Mouse (Mus musculus) yolk sac, embryonic 10.5 days (tissue): ENCODE data around the gene Hspa1b.
"Not testable (repeated sequence)": the region's sequence is repeated elsewhere in the genome, so short reads cannot be mapped to it uniquely, and the experiment has no call there.

Experiments used
- DNase-seq: peaks from one replicate; pipeline ENCODE4 v3.0.0-alpha.2; 2017; ENCODE audit warnings: low spot score

The Hspa1b gene

DNA sequence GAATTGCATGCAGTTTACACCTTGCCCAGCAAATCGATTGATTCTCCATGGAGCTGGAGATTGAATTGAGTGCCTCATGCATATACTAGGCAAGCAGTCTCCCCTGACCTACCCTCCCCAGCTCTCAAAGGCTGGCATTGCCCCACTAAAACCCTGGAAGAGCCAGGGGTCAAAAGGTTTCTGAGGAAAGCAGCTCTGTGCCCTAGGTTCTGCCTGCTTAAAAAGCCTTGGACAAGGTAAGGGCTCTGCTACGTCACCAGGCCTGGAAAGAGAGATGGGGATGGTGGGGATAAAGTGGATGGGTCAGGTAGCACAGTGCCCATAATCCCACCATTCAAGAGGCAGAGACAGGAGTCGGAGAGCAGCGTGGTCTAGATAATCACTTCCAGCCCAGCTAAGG is 4.2 kb downstream of the Hspa1b start:
- DNase-seq, result no peak

DNA sequence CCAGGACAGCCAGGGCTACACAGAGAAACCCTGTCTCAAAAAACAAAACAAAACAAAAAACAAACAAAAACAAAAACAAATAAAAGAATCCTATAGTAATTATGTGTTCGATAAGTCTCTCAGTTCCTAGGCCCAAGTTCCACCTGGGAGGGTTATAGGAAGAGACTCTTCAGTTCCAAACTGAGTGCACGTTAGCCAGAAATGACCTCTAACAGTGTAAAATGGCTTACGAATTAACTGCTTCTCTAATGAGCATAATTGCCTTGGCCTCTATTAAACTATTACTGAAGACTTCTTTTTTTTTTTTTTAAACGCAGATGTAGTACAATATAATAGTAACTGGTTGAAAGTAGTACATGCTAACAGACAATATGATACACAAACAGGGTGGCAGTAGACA is 5.1 kb downstream of the Hspa1b start:
- DNase-seq, result no peak

DNA sequence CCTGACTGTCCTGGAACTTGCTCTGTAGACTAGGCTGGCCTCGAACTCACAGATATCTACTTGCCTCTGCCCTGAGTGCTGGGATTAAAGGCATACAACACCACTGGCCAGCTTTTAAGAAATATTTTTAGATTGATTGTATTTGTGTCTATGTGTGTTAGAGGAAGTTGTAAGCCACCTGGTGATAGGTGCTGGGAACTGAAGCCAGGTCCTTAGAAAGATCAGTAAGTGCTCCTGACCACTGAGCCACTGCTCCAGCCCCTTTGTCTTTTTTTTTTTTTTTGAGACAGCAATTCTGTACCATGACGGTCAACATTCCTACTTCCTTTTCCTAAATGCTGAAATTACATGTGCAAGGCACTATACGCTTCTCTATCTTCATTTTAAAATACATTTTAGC is 5.8 kb downstream of the Hspa1b start:
- no peak for DNase-seq

DNA sequence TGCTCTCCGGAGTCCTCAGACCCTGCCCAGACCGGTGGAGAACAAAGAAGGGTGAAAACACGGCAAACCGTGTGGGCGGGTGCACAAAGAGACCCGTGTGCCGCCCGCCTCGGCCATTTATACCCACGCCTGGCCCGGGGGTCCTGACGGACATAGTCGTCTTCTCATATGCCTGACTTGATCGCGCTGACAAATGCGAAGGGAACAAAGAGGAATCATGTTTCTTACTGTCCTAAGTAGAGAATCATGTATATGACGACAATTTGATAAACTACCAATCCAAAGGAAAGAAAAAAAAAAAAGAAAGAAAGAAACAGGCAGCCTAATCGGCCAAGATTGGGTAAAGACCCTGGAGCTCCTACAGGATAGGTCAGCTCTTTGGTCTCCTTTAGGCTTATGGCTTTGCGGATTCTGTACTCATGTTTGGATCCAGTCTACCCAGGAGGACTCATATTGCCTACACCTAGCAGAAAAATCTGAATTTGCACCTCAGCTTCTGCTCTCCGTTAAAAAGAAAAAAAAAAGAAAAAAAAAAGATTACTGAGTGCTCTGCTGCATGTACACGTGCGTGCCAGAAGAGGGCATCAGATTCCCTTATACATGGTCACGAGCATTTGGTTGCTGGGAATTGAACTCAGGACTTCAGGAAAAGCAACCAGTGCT is 6.5 kb downstream of the Hspa1b start:
- DNase-seq, result peak; percentile 82

DNA sequence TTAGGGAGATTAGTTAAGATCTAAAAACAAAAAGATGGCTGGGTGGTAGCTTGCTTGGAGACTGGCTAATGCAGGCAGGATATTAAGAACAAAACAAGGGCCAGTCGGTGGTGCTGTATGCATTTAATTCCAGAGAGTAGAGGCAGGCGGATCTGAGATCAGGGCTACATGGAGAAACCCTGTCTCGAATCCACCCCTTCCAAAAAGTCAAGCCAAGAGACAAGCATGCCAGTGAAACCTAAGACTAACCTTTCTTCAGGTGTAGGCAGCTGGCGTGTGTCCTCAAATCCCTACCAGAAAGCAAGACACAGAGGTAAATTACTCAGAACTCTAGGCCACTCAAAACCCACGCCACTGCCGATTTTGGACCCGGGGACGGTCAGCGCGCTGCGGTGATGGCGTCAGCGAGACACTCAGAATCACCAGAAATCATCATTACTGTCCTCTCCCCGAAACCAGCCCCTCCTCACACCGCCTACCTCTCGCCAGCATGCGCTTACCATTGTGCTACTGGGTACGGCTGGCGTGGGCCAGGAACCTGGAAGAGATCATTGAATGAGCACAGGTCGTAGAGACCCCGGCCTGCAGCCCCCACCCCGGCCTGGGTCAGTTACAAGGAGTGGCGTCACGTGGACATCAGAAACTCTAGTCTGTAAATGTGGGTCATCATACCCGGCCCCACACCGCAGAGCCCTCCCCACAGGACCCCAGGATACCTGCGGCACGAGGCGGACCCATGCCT is 7.2 kb downstream of the Hspa1b start:
- DNase-seq, result no peak

DNA sequence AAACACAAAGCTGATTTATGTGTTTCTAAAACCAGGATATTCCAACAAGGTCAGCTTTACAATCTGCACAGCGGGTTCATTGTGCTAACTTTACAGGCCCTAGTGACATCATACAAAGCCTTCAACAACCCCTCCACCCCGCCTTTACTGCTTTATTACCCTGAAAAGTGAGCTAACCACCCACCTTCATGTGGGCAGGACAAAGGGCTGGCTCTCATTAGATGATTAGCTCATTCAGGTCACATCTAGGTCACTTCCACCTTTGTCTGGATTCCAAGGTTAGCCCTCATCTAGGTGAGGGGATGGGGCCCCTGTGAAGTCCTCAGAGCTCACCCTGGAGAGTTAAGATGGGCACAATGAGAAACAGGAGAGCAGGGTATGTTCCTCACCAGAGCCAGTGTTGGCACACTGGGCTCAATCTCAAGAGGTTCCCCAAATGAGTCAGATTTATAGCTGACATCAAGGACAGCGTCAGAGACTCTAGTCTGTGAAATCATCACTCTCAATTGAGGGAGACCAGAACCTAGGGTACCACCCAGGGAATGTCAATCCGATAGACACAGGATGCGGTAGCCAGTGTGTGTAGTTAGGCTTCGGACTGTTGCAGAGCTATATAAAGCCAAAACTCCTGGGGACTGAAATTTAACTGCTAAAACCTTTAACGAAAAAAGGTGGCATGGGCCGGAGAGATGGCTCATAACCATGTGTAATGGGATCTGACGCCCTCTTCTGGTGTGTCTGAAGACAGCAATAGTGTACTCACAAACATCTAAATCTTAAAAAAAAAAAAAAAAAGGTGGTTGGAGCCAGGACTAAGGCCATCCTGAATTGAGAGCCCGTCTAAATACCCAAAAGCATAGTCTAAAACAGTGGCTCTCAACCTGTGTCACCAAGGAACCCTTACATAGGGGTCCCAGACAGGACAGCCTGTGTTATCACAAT is 8.3 kb downstream of the Hspa1b start:
- no peak for DNase-seq

DNA sequence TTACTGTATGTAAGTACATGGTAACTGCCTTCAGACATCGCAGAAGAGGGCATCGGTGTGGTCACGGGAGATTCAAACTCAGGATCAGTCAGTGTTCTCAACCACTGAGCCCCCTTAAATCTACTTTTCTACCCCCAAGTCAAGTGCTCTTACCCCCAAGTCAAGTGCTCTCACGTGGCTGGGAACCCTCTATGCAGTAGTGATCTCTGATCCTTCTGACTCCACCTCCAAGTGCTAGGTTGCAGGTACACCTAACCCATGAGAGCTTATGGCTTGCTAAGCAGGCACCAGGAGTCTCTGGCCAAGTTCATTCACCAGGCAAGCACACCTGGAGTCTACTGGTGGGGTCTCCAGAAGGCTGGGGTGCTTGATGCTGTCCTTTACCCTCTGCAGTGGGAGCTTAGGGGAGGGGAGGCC is 9.5 kb downstream of the Hspa1b start:
- DNase-seq, result peak; percentile 71

DNA sequence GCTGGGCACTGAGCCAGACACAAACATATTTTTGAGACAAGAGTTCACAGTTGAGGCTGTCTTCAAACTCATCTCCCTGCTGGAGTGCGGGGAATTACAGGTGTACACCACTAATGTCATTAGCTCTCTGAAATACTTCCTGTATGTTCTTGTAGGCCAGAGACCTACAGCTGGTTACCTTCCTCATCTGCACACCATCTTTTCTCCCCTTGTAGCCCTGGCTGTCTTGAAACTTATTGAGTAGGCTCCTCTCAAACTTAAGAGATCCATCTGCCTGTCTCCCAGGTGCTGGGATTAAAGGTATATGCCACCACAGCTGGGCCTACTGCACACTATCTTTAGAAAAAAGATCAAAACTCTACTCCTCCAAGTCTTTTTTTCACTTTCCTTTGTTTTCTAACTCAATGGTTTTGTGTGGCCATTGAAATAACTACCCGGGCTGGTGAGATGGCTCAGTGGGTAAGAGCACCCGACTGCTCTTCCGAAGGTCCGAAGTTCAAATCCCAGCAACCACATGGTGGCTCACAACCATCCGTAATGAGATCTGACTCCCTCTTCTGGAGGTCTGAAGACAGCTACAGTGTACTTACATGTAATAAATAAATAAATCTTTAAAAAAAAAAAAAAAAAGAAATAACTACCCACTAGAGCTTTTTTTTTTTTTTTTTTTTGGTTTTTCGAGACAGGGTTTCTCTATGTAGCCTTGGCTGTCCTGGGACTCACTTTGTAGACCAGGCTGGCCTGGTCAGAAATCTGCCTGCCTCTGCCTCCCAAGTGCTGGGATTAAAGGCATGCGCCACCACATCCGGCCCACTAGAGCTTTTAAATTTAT is 10.1 kb downstream of the Hspa1b start:
- DNase-seq, result not testable (repeated sequence)

DNA sequence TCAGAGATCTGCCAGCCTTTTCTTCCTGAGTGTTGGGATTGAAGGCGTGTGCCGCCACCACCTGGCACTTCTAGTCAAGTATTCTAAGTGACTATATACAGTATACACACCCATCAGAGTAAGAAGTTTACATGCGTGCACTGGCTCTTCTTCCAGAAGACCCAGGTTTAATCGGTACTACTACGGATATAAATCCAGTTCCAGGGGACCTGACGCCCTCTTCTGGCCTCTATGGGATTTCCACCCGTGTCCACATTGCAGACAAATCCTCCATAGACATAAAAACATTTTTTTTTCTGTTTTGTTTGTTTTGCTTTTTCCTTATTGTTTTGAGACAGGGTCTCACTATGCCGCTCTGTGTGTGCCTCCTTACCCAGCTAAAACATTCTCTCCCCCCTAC is 11.4 kb downstream of the Hspa1b start:
- no peak for DNase-seq

DNA sequence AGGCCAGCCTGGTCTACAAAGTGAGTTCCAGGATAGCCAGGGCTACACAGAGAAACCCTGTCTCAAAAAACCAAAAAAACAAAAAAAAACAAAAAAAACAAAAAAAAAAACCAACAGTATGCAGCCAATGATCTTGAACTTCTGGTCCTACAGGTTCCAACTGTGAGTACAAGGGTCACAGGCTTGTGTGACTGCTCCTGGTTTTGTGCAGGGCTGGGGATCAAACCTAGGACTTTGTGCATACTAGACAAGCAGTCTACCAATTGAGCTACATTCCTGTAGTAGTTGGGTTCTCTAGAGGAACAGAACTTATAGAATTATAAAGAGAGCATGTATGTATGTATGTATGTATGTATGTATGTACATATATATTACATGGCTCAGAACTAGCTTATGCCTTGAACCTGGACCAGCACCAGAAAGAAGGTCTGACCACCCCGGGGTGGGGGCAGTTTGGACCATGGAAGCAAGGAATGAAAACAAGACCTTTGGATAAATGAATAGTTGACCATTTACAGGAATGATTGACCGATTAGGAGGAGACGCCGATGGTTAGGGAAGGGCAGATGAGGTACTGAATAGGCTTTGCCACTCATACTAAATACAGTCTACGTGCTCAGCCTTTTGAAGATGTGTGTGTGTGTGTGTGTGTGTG is 12.4 kb downstream of the Hspa1b start:
- DNase-seq, result no peak

DNA sequence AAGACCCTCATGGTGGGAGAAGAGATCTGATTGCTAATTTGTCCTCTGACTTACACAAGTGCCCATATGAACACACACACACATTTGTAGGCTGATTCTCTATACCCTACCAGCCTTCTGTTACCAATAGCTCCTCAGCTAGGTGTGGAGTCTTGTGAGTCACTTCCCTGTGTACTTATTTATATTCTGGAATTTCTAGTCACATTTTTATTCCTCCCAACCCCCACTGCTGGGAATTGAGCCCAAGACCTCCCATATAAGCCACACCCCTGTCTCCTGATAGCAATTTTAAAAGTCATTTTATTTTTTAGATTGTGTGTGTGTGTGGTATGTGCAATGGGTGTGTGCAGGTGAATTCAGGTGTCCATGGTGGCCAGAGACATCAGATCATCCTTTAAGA is 14.7 kb downstream of the Hspa1b start:
- DNase-seq, result no peak

DNA sequence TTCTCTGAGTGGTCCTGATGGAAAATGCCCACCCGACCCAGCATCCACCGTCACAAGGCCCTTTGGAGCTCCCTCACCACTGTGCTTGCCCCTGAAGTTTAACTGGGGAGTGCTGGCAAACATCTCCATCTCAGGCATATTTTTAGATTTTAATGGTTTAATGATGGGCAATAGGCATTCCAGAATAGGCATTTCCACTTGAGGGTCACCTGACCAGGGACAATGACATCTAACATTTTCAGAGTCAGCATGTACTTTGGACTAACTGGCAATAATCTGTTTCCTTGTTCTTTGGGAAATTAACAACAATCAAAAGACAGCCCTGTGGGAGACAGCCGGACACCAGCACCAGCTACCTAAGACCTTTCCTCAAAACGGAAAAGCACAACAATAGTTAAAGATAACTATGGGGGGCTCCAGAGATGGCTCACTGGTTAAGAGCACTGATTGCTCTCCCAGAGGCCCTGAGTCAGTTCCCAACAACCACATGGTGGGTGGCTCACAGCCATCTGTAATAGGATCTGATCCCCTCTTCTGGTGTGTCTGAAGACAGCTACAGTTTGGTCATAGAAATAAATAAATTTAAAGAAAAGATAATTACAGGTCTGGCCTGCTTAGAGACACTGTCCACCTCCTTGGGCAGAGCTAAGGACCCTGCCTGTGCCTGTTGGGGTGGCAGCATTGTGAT is 15.8 kb downstream of the Hspa1b start:
- no peak for DNase-seq

DNA sequence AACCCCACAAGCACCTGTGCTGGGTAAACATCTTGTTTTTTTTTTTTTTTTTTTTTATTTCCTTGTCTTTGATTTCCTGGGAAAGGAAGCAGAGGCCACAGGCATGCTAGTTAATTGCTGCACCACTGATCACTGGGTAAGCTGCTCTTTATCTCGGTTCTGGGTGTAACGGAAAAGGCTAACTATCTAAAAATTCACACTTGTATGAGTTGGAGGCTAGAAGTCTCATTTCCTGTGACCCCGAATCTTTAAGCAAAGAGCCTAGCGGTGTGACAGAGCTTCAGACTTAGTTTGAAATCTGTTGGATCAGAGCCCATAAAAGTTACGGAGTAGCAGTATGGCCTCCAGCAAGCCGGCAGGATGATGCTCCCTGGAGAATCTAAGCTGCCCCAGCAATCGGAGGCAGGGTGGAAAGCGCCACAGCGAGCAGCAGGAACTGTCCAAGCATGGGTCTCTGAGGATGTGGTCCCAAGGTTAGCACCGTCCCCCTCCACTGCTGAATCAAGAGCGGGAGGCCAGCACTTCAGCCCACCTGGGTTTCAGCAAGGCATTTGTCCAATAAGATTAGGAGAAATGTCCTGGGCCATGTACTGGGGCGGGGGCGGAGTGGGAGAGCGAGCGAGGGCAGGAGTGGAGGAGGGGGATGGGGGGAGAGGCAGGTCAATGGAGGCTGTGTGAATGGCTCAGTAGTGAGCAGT is 17.5 kb downstream of the Hspa1b start:
- DNase-seq, result no peak

DNA sequence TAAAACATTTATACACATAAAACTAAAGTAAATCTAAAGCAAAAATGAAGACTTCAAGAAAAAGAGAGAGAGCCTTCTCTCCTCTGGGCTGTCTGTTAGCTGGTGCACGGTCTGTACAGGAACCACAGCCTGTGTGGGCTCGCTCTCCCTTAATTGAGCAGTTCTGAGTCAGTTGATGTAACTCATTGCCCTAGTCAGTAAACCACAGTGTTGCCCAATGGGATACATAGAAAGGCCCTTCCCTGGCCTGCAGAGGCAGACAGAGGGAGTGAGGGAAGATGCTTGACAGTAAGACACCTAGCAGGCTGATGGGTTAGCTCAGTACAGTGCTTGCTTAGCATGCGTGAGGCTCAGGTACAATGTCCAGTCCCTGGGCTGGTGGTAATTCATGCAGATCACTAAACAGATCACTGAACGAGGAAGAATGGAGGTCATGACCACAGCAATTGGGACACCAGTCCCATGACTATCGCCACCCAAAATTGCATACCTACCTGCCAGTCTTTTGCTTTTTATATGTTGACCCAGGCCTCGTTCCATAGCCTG is 21.0 kb downstream of the Hspa1b start:
- DNase-seq, result no peak

DNA sequence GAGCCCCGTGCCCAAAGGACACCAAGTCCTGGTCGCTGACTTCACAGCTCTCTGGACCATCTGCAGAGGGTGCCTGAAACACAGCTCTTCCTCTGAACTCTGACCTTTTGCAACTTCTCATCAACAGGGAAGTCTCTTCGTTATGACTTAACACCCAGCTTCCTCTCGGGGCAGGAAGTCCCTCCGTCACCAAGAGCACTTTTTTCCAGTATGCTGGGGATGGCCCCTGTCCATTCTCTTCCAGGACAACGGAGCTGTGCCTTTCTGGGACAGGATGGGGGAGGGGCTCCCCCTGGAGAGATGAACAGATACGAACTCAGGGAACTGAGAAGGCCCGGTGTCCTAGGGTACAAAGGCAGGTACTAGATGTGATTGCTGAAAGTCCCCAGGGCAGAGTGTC is 24.2 kb downstream of the Hspa1b start:
- no peak for DNase-seq

DNA sequence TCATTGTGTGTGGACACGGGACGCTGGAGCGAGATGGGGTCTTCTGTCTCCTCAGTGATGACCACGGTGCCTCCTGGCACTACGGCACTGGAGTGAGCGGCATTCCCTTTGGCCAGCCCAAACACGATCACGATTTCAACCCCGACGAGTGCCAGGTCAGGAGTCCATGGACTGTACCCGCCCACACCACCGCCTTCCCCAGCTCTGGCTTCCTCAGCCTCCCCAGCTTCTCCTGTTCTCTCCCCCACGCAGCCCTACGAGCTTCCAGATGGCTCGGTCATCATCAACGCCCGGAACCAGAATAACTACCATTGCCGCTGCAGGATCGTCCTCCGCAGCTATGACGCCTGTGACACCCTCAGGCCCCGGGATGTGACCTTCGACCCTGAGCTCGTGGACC is 25.0 kb downstream of the Hspa1b start:
- no peak for DNase-seq

DNA sequence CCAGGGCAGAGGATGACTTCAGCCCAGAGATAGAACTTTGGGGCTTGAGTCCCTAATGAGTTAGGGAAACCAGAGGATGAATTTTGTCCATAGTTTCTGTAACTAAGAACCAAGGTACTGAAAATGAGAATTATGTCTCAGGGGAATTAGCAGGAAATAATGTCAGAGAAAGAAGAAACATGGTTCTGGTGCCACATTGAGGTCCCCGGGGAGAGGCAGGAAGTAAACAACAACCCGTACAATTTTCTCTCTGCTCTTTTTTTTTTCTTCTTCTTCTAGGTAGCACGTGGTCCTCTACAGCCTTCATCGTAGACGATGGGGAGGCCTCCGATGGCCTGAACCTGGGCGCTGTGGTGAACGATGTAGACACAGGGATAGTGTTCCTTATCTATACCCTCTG is 26.8 kb downstream of the Hspa1b start:
- DNase-seq, result no peak

DNA sequence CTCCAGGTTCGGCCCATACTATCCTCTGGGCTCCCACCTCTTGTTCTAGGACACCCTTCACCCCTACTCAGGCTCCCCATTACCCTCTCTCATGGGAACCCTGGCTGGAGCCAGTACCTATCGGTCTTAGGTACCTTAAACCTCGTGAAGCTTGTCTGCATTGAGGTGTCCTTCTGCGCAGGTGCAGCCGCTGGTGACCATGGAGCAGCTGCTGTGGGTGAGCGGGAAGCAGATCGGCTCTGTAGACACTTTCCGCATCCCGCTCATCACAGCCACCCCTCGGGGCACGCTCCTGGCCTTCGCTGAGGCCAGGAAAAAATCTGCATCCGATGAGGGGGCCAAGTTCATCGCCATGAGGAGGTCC is 27.3 kb downstream of the Hspa1b start:
- DNase-seq, result no peak

DNA sequence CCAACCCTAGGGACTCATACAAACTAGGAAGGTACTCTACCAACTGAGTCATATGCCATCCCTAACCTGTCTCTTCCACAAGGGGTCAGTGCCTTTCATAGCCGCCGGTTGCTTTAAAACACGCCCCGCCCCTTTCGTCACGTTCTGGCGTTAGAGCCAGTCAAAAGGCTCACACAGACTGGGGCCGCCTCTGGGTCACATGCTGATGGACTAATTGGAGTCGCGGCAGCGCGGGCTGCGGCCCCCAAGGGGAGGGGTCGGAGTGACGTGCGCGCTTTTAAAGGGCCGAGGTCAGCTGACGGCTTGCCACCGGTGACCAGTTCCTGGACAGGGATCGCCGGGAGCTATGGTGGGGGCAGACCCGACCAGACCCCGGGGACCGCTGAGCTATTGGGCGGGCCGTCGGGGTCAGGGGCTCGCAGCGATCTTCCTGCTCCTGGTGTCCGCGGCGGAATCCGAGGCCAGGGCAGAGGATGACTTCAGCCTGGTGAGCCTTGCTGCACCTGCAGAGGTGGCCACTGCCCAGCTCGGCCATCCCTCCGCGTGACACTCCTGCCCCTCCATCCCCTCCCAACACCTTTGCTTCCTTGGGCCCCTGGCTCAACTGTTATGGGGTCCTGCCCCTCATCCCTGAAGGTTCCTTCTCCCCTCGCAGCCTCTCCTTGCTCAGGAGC is 27.8 kb downstream of the Hspa1b start, which contains the start of gene Neu1:
Gene Neu1 (plus strand): TSS at position 193 of the 674 bp plus-strand sequence.
- peak; percentile 98 for DNase-seq
